Mouse (Mus musculus): ENCODE measurements at regions not wholly inside any gene's neighbourhood (a gene's known extent, or its start where the extent isn't known, plus 50 kb on each side); places are given as distances from the start of the nearest gene placed in this dataset.

DNA sequence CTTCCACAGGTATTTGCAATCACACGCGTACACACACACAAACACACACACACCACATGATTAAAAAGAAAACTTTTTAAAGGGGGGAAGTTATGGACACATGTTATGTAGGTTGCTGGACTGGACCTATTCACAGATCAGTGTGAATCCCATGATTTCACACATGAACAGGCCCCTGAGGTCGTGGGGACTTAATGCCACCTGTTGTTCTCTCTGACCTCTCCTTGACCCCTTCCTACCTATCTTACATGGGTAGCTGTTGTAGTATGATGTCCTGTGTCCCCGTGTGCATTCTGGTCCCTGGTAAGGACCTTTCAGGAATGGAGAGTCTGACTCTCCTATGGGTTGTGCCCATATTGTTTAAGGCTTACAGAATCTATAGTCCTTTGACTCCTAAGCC is 155.6 kb downstream of the Zfp36l1 start:
- TF ChIP-seq CTCF (IDR thresholded peaks at IDR 0.05; ENCODE audit: control insufficient read depth, insufficient read depth, low read length) (no peak), POLR2A (IDR thresholded peaks at IDR 0.05; ENCODE audit: borderline replicate concordance, control insufficient read depth, low read depth, low read length) (no peak)
- 79% methylated on average over 4 of the region's 4 CpGs for WGBS
- Histone ChIP-seq H3K27ac (ENCODE audit: control insufficient read depth, insufficient read depth, low read depth, low read length, poor library complexity) (no peak overlapping the region), H3K4me3 (replicated peaks; ENCODE audit: control insufficient read depth, low read depth, low read length) (no peak overlapping the region), H3K4me1 (ENCODE audit: control insufficient read depth, insufficient read depth, low read length) (no peaks in the 10 kb centered on the region)

DNA sequence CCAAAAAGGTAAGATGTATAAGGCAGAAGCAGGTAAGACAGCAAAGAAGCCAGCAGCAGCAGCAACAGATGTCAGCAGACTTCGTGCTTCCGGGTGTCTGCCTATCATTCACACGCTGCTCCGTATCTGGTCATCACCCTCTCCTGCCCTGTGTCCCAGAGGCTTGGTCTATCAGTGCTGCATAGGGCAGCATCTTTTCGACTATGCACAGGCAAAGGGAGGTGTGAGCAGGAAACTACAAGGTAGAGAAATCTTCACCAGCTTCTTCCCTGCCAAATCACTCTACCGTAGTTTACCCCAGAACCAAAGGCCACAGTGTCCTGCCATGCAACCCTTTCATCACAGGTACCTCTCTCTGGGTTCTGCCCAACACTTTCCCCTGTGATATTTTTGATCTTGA is 156.5 kb downstream of the Zfp36l1 start:
- WGBS, result 85% methylated on average over 6 of the region's 6 CpGs
- TF ChIP-seq CTCF (IDR thresholded peaks at IDR 0.05; ENCODE audit: control insufficient read depth, insufficient read depth, low read length) (no peak), POLR2A (IDR thresholded peaks at IDR 0.05; ENCODE audit: borderline replicate concordance, control insufficient read depth, low read depth, low read length) (no peak)

DNA sequence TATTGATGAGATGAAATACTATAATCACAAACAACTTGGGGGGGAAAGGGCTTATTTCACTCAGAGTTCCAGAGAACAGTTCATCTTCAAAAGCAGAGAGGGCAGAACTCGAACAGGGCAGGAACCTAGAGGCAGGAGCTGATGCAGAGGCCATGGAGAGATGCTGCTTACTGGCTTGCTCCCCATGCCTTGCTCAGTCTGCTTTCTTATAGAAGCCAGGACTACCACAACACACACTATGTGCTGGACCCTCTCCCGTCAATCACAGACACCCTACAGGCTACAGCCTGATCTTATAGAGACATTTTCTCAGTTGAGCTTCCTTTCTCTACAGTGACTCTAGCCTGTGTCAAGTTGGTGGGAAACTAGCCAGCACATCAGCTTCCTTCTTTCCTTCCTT is 157.3 kb downstream of the Zfp36l1 start:
- Histone ChIP-seq H3K4me3 (replicated peaks; ENCODE audit: control insufficient read depth, low read depth, low read length) (no peak overlapping the region), H3K4me1 (ENCODE audit: control insufficient read depth, insufficient read depth, low read length) (no peaks in the 10 kb centered on the region), H3K27ac (ENCODE audit: control insufficient read depth, insufficient read depth, low read depth, low read length, poor library complexity) (no peak overlapping the region)
- TF ChIP-seq POLR2A (IDR thresholded peaks at IDR 0.05; ENCODE audit: borderline replicate concordance, control insufficient read depth, low read depth, low read length), result no peak
- no peak for TF ChIP-seq CTCF (IDR thresholded peaks at IDR 0.05; ENCODE audit: control insufficient read depth, insufficient read depth, low read length)
- WGBS, result 68% methylated on average over 2 of the region's 2 CpGs

More for the DNA sequence above, 156.5 kb downstream of the Zfp36l1 start:
- Histone ChIP-seq H3K4me3 (replicated peaks; ENCODE audit: control insufficient read depth, low read depth, low read length) (no peak overlapping the region), H3K4me1 (ENCODE audit: control insufficient read depth, insufficient read depth, low read length) (no peaks in the 10 kb centered on the region), H3K27ac (ENCODE audit: control insufficient read depth, insufficient read depth, low read depth, low read length, poor library complexity) (no peak overlapping the region)

DNA sequence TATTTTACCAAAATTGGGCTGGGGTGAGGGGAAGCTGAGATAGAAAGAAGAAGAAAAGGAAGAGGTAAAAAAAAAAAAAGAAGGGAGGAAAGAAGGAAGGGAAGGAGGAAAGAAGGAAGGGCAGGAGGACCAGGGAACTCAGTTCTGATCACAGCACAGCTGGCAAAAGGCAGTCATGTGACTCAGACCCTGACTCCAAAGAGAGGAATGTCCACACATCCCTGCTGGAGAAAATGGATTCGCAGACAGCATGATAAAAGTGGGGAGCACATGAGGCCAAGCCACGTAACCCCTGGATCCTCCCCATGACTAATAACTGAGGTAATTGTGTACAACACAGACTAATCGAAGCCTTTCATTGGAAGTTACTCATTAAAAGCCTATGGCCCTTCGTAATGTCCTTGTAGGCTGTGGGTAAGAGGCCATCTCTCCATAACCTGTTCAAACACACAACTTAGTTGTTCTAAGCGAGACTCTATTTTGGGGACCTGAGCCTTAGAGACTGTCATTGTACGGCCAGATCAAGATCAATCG is 162.2 kb downstream of the Zfp36l1 start:
- 86% methylated on average over 7 of the region's 7 CpGs for WGBS
- TF ChIP-seq POLR2A (IDR thresholded peaks at IDR 0.05; ENCODE audit: borderline replicate concordance, control insufficient read depth, low read depth, low read length) (no peak), CTCF (IDR thresholded peaks at IDR 0.05; ENCODE audit: control insufficient read depth, insufficient read depth, low read length) (no peak)
- H3K27ac ChIP-seq (ENCODE audit: control insufficient read depth, insufficient read depth, low read depth, low read length, poor library complexity), result no peak overlapping the region
- H3K4me1 ChIP-seq (ENCODE audit: control insufficient read depth, insufficient read depth, low read length), result no peaks in the 10 kb centered on the region
- H3K4me3 ChIP-seq (replicated peaks; ENCODE audit: control insufficient read depth, low read depth, low read length), result no peak overlapping the region

DNA sequence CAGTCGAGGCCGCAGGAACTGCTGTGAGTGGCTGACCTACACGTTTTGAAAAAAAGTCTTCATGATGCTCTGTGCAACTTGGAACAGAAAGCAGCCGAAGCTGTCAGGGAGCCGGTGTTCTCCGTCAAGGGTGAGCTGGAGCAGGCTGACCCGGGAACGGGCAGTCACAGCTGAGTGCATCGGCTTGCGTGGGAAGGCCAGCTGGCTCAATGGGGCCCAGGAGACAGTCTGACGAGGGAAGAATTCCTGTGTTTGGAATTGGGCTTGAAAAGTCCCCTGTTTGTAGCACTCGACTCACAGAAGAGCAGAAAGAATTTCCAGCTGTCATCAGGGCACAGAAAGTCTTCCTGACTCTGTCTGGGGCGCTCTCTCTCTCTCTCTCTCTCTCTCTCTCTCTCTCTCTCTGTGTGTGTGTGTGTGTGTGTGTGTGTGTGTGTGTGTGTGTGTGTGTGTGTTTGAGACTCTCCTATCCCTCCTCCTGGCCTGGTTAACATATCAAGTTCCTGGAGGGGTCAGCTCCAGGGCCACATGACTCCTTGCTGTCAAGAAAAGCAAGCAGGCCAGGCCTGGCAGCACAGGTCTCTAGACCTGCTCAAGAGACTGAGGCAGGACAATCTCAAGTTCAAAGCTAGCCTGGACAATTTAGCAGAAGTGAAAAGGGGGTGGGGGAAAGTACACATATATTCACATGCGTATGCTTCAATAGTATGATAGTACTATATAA is 163.6 kb downstream of the Zfp36l1 start:
- H3K4me3 ChIP-seq (replicated peaks; ENCODE audit: control insufficient read depth, low read depth, low read length), result no peak overlapping the region
- H3K27ac ChIP-seq (ENCODE audit: control insufficient read depth, insufficient read depth, low read depth, low read length, poor library complexity), result no peak overlapping the region
- no peak for TF ChIP-seq POLR2A (IDR thresholded peaks at IDR 0.05; ENCODE audit: borderline replicate concordance, control insufficient read depth, low read depth, low read length)
- H3K4me1 ChIP-seq (ENCODE audit: control insufficient read depth, insufficient read depth, low read length), result no peaks in the 10 kb centered on the region
- WGBS, result 85% methylated on average over 14 of the region's 14 CpGs

DNA sequence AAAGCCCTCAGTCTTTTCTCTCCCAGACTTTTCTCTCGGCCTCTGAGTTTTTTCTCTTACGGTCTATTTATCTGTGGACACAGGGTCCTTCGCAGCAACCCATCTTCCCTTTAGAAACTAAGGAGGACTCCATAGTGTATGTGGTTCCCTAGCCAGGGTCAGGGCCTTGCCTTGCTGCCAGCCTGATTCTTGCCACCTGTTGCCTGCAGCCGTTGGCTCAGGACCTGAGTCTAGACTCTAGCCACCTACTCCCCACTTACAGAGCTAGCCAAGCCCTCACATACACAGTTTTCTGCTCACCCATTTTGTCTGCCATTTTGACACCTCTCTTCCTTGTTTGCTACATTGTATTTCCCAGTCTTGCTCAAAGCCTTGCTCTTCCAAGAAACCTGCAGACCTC is 165.2 kb downstream of the Zfp36l1 start:
- TF ChIP-seq CTCF (IDR thresholded peaks at IDR 0.05; ENCODE audit: control insufficient read depth, insufficient read depth, low read length) (no peak), POLR2A (IDR thresholded peaks at IDR 0.05; ENCODE audit: borderline replicate concordance, control insufficient read depth, low read depth, low read length) (no peak)
- H3K4me3 ChIP-seq (replicated peaks; ENCODE audit: control insufficient read depth, low read depth, low read length), result no peak overlapping the region
- H3K4me1 ChIP-seq (ENCODE audit: control insufficient read depth, insufficient read depth, low read length), result no peaks in the 10 kb centered on the region
- WGBS, result 84% methylated on average over 4 of the region's 4 CpGs
- no peak overlapping the region for H3K27ac ChIP-seq (ENCODE audit: control insufficient read depth, insufficient read depth, low read depth, low read length, poor library complexity)

DNA sequence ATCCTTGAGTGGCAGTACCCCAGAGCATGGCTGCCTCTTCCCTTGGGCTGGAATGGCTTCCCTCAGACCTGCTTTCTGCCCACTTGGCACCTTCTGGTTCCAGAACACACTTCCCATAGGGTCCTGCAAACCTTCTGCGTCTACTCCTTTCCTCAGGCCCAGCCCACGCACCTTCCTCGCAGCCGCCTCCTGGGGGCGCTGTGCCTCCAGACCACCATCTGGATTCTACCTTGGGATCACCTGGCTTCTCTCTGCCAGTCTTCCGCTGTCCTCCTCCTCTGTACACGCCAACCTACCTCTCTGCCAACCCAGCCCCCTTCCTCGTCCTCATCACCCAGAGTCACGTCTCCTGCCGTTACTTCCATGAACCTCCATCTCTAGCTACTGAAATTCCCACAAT is 166.0 kb downstream of the Zfp36l1 start:
- Histone ChIP-seq H3K27ac (ENCODE audit: control insufficient read depth, insufficient read depth, low read depth, low read length, poor library complexity) (no peak overlapping the region), H3K4me3 (replicated peaks; ENCODE audit: control insufficient read depth, low read depth, low read length) (no peak overlapping the region), H3K4me1 (ENCODE audit: control insufficient read depth, insufficient read depth, low read length) (no peaks in the 10 kb centered on the region)
- 90% methylated on average over 10 of the region's 10 CpGs for WGBS
- TF ChIP-seq POLR2A (IDR thresholded peaks at IDR 0.05; ENCODE audit: borderline replicate concordance, control insufficient read depth, low read depth, low read length), result no peak
- TF ChIP-seq CTCF (IDR thresholded peaks at IDR 0.05; ENCODE audit: control insufficient read depth, insufficient read depth, low read length), result peak; percentile 43

DNA sequence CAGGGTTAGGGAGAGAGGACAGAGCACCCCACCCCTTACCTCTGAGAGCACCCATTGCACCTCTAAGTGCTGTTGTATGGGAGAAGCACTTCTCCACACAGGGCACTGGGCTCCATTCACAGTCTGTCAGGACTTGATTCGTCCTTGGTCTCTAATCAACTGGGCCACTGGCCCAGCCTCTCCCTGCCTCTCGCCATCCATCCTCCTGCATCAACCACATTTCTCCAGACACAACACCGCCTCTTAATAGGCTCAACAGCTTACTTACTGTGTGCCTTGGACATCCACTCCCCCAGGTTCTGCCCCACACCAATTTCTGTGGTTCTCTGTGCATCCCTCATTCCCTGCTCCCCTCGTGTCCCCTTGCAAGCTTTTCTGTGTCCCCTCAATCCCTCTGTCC is 166.9 kb downstream of the Zfp36l1 start:
- WGBS, result 88% methylated on average over 4 of the region's 4 CpGs
- TF ChIP-seq POLR2A (IDR thresholded peaks at IDR 0.05; ENCODE audit: borderline replicate concordance, control insufficient read depth, low read depth, low read length), result no peak
- no peak for TF ChIP-seq CTCF (IDR thresholded peaks at IDR 0.05; ENCODE audit: control insufficient read depth, insufficient read depth, low read length)
- Histone ChIP-seq H3K4me3 (replicated peaks; ENCODE audit: control insufficient read depth, low read depth, low read length) (no peak overlapping the region), H3K4me1 (ENCODE audit: control insufficient read depth, insufficient read depth, low read length) (no peaks in the 10 kb centered on the region; the same call in 1 of the 2 replicates), H3K27ac (ENCODE audit: control insufficient read depth, insufficient read depth, low read depth, low read length, poor library complexity) (no peak overlapping the region)

All from bone marrow, adult 2 months (tissue).